Mouse (Mus musculus) bone marrow, adult 2 months (tissue): ENCODE results near the gene Cavin3. TPM values are rescaled to one million over a fixed set of nuclear protein-coding genes. Genes with fewer than 3 reads are reported as not detected.

Experiments
- H3K27ac ChIP-seq: fragments of 200-500 bp; 2 replicates; pipeline ENCODE4 v1.5.1; 2012; ENCODE audit warnings: low read depth, mild to moderate bottlenecking, control low read depth, inconsistent platforms, low read length; ENCODE audit not compliant: control insufficient read depth, poor library complexity, insufficient read depth
- H3K4me1 ChIP-seq: fragments of 200-500 bp; 2 replicates; pipeline ENCODE4 v1.6.1; 2011; ENCODE audit warnings: low read length; ENCODE audit not compliant: control insufficient read depth, insufficient read depth
- H3K4me3 ChIP-seq: fragments of 200-500 bp; replicated peaks from 2 replicates; pipeline ENCODE3; 2011; ENCODE audit warnings: mild to moderate bottlenecking, low read depth, low read length, control low read depth; ENCODE audit not compliant: control insufficient read depth
- CTCF ChIP-seq: fragments of 200-500 bp; IDR thresholded peaks from 2 replicates; pipeline ENCODE4 v1.5.1; 2011; ENCODE audit warnings: low read length, control low read depth; ENCODE audit not compliant: control insufficient read depth, insufficient read depth
- POLR2A ChIP-seq: fragments of 200-500 bp; IDR thresholded peaks from 2 replicates; pipeline ENCODE4 v1.6.1; 2011; ENCODE audit warnings: low read depth, mild to moderate bottlenecking, control low read depth, low read length, borderline replicate concordance; ENCODE audit not compliant: control insufficient read depth
- WGBS: fragments of 180-500 bp; shearing (Covaris S2); methylation state at CpG from one replicate; pipeline ENCODE4 v1.1.7; 2018; 5-methylcytosine and 5-hydroxymethylcytosine counted together
- polyA plus RNA-seq: library from polyadenylated mRNA; stranded (reverse); fragments of >200 nt; gene quantifications from 2 replicates; pipeline ENCODE4 v1.2.4, GENCODE M21; 2011; ENCODE audit warnings: low replicate concordance; ENCODE audit not compliant: missing spikeins, insufficient read depth, insufficient read length

Gene Cavin3
- polyA plus RNA-seq, 1 experiment, result 7.6 TPM

GRCm38 (mm10) chr7:105515178-105515577, 33.1 kb upstream of the Cavin3 start:
- Histone ChIP-seq H3K4me3 (no peak overlapping the region), H3K4me1 (no peaks in the 10 kb centered on the region), H3K27ac (no peak overlapping the region)
- peak; percentile 88 for TF ChIP-seq CTCF
- no peak for TF ChIP-seq POLR2A
- 6% methylated on average over 5 of the region's 5 CpGs for WGBS

DNA sequence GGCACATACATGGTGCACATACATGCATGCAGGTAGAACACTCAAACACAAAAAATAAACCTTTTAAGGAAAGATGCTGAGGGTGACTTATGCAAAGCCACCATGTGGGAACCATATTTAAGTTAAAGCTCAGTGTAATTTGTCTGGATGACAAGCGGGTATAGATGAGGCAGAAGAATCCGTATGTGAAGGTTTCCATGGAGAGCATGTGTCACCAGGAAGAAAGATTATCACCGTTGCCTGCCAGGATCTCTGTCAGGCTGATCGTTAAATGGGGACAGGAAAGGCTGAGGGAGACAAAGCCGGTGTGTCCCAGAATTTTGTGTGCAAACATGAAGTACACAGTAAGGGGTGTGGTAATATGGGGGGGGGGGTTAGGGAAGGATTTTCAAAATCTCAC, 32.5 kb upstream of the Cavin3 start:
- H3K4me1 ChIP-seq, result no peaks in the 10 kb centered on the region
- no peak overlapping the region for H3K4me3 ChIP-seq
- WGBS, result 66% methylated on average over 5 of the region's 5 CpGs
- H3K27ac ChIP-seq, result no peak overlapping the region
- TF ChIP-seq CTCF, result no peak
- no peak for TF ChIP-seq POLR2A

DNA sequence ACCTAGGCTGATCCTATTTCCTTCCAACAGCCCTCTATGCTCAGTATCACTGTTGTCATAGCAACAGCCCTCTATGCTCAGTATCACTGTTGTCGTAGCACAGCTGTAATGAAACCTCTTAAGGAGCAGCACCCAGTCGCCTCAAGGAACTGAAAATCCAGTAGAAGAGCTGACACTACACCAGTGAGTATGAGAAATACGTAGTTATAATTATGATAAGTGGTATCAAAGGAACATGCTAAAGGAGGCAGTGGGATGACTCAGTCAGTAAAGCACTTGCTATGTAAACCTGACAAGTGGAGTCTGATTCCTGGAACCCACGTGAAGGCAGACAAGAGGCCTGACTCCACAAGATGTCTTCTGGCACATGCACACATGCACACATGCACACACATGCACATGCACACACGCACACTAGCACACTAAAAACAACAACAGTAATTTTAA, 31.8 kb upstream of the Cavin3 start:
- WGBS, result 63% methylated on average over 5 of the region's 5 CpGs
- no peaks in the 10 kb centered on the region for H3K4me1 ChIP-seq
- TF ChIP-seq POLR2A, result no peak

GRCm38 (mm10) chr7:105510143-105510542, 28.0 kb upstream of the Cavin3 start:
- Histone ChIP-seq H3K4me1 (no peaks in the 10 kb centered on the region), H3K27ac (no peak overlapping the region), H3K4me3 (no peak overlapping the region)
- 71% methylated on average over 5 of the region's 5 CpGs for WGBS
- TF ChIP-seq POLR2A, result no peak
- no peak for TF ChIP-seq CTCF

More for the DNA sequence above, 31.8 kb upstream of the Cavin3 start:
- H3K27ac ChIP-seq, result no peak overlapping the region
- no peak overlapping the region for H3K4me3 ChIP-seq

DNA sequence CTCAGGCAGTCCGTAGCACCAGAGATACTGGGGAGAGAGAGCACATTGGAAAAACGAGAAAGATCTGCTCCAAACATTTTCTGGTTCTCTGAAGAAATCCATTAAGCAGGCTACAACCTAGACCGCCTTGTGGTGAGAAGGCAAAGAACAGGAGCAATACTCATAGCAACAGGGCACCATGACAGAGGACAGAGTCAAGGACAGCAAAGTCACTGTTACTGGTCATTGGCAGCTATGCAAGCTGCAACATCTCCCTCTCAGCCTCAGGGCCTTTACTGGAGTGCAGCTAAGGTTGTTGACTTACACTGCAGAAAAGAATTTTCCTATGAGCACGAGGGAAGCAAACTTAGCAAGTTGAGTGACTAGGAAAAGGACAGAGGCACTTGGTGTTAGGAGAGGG, 25.2 kb upstream of the Cavin3 start:
- Histone ChIP-seq H3K4me1 (no peaks in the 10 kb centered on the region), H3K4me3 (no peak overlapping the region), H3K27ac (no peak overlapping the region)
- 53% methylated on average over 4 of the region's 4 CpGs for WGBS
- TF ChIP-seq POLR2A (no peak), CTCF (no peak)

DNA sequence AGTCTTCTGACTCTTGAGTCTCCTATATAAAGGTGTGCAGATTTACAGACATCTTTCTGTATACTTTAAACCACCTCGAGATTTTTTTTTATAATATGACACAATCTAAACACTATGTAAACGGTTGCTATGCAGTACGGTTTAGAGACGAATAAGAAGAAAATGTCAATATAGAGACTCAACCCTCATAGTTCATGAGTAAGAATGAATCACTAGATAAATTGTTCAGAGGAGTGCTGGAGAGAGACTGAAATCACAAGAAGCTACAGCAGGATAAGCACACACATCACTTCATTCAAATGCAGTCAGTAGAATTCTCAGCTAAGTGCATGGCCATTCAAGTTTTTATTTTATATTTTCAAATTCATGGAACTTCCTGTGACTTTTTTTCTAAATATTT, 19.9 kb upstream of the Cavin3 start:
- no peak overlapping the region for H3K4me3 ChIP-seq
- 74% methylated on average over 4 of the region's 4 CpGs for WGBS

GRCm38 (mm10) chr7:105499676-105500075, 17.6 kb upstream of the Cavin3 start:
- no peak overlapping the region for H3K27ac ChIP-seq
- TF ChIP-seq CTCF, result no peak
- TF ChIP-seq POLR2A, result no peak
- H3K4me1 ChIP-seq, result no peaks in the 10 kb centered on the region
- no peak overlapping the region for H3K4me3 ChIP-seq
- 67% methylated on average over 1 of the region's 1 CpGs for WGBS

More for the DNA sequence above, 19.9 kb upstream of the Cavin3 start:
- H3K4me1 ChIP-seq, result no peaks in the 10 kb centered on the region
- TF ChIP-seq CTCF, result no peak
- no peak for TF ChIP-seq POLR2A
- no peak overlapping the region for H3K27ac ChIP-seq

DNA sequence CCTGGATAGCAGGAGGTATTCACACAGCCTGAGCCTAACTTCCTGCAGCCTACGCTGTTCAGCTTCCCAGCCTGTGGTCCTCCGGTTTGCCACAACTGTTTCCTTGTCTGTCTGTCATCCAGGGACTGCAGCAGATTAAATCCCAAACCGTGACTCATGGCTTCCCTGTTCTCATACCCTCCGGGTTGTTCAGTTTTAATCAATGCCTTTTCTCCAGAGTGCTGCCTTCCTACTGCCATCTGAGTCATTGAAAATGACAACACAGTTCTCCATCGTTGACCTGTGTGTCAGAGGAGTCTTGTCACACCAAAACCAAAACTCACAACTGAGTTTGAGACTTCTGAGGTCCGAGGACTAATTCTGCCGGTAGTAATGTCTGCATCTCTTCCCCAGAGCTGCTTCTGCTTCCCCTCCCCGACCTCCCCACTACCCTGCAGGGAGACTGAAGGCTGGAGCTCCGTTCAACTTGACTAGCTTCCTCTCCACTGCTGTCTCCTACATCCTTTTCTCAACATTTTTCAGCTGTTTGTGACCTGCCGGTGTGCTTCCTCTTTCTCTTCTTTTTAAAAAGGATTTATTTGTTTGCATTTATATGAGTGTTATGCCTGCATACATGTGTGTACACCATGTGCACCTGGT, 16.9 kb upstream of the Cavin3 start:
- TF ChIP-seq POLR2A (no peak), CTCF (no peak)
- no peak overlapping the region for H3K27ac ChIP-seq
- 4% methylated on average over 10 of the region's 10 CpGs for WGBS
- no peaks in the 10 kb centered on the region for H3K4me1 ChIP-seq
- H3K4me3 ChIP-seq, result no peak overlapping the region

DNA sequence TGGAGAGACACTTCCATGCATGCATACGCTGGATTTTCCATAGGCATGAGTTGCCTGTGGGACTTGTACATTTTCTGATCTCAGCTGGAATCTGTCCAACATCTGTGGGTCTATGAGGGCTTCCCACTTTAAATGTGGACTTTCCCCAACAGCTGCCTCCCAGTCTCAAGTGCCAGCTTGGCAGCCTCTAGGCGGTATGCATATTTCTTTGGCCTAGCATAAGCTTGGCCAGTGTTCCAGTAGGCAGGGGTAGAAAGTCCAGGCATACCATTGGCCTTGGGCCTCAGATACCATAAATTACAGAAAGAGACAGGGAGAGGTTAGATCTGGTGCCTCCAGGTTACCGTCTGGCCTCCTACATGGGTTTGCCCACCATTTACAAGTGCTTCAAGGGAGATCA, 15.8 kb upstream of the Cavin3 start:
- H3K27ac ChIP-seq, result no peak overlapping the region
- no peaks in the 10 kb centered on the region for H3K4me1 ChIP-seq
- no peak overlapping the region for H3K4me3 ChIP-seq
- no peak for TF ChIP-seq CTCF
- no peak for TF ChIP-seq POLR2A
- WGBS, result 84% methylated on average over 3 of the region's 3 CpGs

DNA sequence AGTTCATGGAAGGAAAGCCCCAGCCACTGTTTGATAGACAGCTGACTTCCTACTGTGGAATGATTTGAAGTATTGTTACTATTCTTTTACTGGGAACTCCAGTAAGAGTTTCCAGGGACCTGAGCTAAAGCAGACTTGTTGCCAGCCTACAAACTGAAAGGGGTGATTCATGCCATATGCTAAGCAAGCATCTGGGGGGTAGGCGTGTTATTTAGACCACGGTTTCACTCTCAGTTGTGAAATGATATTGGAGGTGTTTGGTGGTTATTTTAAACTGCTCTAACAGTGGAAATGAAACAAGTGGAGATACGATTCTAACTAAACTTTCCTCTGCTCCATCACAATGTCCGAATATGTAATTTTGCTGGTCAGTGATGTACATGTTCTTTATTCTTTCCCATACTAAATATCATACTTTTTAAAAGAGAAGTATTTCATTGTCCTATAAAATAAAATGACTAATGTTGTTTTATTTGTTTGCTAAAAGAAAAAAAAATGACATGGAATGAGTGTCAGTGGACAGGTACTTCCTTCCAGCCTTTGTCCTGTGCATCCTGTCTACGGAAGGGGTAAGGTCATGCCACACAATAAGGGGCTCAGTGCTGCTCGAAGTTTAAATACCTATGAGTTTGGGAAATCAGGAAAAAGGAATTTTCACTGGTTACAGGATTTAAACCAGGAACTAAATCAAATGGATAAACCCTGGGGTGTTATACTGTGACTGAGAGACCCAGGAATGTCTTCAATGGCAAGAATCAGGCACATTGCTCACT, 5.2 kb upstream of the Cavin3 start:
- Histone ChIP-seq H3K4me3 (no peak overlapping the region), H3K27ac (no peak overlapping the region), H3K4me1 (no peaks in the 10 kb centered on the region; the same call in 1 of the 2 replicates)
- WGBS, result 62% methylated on average over 6 of the region's 6 CpGs
- no peak for TF ChIP-seq POLR2A
- TF ChIP-seq CTCF, result no peak
